Mouse (Mus musculus) brain, adult 2 months (tissue): ENCODE measurements around the gene Dyx1c1.

Experiments used
- DNase-seq: peaks from one replicate; pipeline ENCODE4 v3.0.0; 2011; ENCODE audit warnings: low read depth, low spot score

Gene Dyx1c1

GRCm38 (mm10) chr9:72958521-72959450 is at the start of gene Dyx1c1, which contains the start of gene Gm44503:
Gene Dyx1c1 (plus strand): TSS chr9:72958785.
Gene Gm44503 (plus strand): TSS chr9:72958852.
- peak; percentile 87 for DNase-seq

GRCm38 (mm10) chr9:72911381-72911780 is 47.2 kb upstream of the Dyx1c1 start:
- DNase-seq: no peak

GRCm38 (mm10) chr9:72913551-72913950 is 45.0 kb upstream of the Dyx1c1 start:
- no peak for DNase-seq

GRCm38 (mm10) chr9:72915728-72916127 is 42.9 kb upstream of the Dyx1c1 start:
- DNase-seq: no peak

DNA sequence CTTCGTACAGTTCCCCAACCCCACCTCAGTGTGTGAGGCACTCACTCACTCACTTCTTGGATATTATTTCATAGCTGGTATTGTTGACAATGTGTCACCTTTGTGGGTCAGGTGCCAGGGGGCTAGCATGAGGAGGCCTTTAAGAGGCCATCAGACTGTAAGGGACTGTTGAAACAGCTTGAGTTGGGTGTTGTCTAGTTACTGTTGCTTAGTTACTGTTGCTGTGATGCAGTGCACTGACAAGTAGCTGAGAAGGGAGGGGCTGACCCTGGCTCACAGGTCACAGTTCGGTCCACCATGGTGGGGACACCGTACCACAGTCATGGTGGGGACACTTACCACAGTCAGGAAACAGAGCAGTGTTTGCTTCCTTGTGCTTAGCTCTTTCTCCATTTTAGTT is 35.5 kb upstream of the Dyx1c1 start:
- DNase-seq: no peak

DNA sequence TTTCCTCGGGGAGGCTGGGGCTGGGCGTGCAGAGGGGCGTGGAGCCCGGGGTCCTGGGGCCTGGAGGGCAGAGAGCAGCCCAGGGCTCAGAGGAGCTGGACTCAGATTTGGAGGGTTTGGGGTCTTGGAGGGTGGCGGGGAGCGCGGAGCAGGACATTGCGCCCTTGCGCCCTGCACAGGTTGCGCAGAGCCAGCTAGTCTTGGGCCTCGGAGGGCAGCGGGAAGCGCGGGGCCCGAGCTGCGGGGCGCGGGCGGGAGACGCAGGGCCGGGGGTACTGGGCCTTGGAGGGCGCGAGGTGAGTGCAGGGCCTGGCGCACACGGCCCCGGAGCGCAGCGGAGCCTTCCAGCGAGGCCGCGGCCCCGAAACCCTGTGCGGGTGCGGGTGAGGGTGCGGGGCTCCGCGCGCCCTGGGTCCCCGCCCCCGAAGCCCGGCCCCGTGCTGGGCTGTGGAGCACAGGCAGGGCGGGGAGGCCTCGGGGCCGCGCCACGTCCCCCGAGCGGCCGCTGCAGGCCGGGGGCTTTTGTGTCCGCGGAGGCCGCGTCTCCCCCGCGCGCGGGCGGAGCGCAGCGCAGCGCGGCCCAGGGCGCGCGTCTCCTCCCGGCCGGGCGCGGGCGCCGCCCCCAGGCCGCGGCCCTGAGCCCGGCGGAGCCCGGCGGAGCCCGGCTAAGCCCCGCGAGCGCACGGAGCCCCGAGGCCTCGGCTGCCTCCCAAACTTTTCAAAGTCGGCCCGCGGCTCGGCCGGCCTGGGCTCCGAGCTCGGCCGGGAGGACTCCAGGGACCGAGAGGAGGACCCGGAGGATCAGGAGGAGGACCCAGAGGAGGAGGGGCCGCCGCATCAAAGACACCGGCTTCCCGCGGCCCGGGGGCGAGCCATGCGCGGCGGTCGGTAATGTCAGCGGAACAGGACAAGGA is 33.3 kb upstream of the Dyx1c1 start, which contains the start of gene Pygo1:
Gene Pygo1 (plus strand): TSS at position 625 of the 914 bp plus-strand sequence.
- peak; percentile 52 for DNase-seq

DNA sequence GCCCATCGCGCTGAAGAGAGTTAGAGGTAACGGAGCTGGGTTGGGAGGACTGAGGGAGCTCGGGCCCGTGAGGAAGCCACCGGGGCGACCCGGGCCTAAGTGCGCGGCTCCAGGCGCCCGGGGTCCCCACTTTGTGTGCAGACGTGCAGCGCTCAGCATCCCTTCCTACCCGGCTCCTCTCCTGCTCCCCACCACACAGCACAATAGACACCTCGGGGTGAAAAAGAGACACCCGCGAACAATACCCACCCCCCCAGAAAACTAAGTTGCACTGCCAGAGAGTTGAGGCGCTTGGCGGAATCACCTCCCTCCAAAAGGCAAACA is 32.7 kb upstream of the Dyx1c1 start:
- DNase-seq: no peak

DNA sequence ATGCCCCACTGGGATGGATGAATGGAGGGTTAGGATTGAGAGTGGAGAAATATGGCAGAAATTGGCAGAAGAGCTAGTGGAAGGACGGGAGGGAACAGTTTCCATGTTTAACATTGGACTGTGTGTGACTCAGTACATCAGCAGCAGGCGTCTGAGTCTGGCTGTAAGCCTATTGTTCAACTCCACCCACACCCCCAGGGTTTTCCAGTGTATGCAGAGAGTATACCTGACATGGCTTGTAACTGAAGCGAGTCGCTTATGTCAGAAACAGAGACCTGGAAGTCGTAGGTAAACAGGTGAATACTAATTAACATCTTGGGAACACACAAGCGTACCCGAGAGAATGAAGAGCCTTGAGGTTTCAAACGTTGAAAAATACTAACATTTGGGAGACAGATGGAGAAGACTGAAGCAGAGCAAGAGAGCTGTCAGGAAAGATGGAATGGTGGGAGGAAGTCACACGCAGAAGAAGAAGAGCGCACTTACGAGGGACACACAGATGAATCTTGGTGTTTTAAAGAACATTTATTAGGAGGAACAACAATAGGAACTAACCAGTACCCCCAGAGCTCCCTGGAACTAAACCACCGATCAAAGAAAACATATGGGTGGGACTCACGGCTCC is 27.3 kb upstream of the Dyx1c1 start:
- DNase-seq: peak; percentile 89

DNA sequence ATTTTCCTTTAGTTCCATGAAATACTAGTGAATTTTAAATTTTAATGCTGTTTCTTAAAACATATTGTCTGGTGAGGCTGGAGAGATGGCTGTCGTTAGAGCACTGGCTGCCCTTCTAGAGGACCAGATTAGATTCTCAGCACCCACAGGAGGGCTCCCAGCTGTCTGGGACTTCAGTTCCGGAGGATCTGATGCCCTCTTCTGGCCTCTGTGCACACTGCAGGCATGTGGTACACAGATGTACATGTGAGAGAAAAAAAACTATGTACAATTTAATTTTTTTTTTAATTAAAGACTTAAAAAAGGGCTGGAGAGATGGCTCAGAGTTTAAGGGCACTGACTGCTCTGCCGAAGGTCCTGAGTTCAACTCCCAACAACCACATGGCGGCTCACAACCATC is 23.3 kb upstream of the Dyx1c1 start:
- no peak for DNase-seq

DNA sequence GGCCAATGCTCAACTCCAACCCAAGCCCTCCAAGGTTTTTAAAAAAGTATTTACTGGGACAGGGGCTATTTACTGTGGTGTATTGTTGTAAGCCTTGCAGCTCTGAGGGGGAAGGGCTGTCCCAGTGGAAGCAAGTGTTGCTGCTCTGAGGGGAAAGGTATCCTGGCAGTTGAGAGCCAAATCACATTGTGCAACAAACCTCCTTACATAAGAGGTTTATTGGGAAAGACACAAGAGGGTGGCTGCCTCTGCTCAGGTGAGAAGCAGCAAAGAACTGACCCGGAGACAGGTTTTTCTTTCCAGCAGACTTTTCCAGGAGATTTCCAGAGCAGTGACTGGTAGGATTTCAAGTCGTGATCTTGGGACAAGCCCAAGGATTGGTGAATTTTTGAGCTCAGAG is 22.3 kb upstream of the Dyx1c1 start:
- no peak for DNase-seq

GRCm38 (mm10) chr9:72943424-72943823 is 15.2 kb upstream of the Dyx1c1 start:
- DNase-seq: peak; percentile 20

- DNase-seq: no peak
Measured at GRCm38 (mm10) chr9:72944286-72944685, 14.3 kb upstream of the Dyx1c1 start.

- DNase-seq: no peak
Measured at GRCm38 (mm10) chr9:72947010-72947409, 11.6 kb upstream of the Dyx1c1 start.

GRCm38 (mm10) chr9:72949572-72949971 is 9.0 kb upstream of the Dyx1c1 start:
- DNase-seq: no peak

- peak; percentile 30 for DNase-seq
Measured at GRCm38 (mm10) chr9:72954746-72955145, 3.8 kb upstream of the Dyx1c1 start.

- peak; percentile 60 for DNase-seq
Measured at GRCm38 (mm10) chr9:72955546-72955945, 3.0 kb upstream of the Dyx1c1 start.

- DNase-seq: no peak
Measured at GRCm38 (mm10) chr9:72961346-72961745, 2.8 kb downstream of the Dyx1c1 start.

GRCm38 (mm10) chr9:72961959-72962358 is 3.4 kb downstream of the Dyx1c1 start:
- no peak for DNase-seq

- DNase-seq: peak; percentile 94
Measured at GRCm38 (mm10) chr9:72968349-72969061, 9.9 kb downstream of the Dyx1c1 start.

DNA sequence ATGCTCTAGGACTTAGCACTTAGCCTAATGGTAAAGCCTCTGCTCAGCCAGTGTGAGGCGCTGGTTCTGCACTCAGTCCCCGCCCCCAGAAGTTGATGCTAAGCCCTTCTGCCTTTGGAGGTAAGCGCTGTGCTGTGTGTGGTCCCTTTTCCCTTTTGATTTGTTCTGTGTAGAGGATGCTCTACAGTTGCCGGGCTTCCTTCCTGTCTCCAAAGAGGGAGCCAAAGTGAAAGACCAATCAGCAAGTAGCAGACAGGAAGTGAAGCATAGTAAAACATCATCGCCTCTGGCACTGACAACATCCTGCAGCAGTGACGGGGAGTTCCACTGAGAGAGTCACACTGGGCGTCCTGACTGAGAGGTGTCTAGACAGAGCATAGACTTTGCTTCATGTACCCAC is 11.3 kb downstream of the Dyx1c1 start:
- no peak for DNase-seq

- no peak for DNase-seq
Measured at GRCm38 (mm10) chr9:72972435-72972834, 13.8 kb downstream of the Dyx1c1 start.
